In genomic region chr9:47532215-47532865, GRCm38 (mm10) we compare ENCODE assay signal across 8 mouse cellular contexts. TPM values are rescaled to one million over a fixed set of nuclear protein-coding genes. Genes with fewer than 3 reads are reported as not detected.
DNase-seq lines count a peak whose midpoint lies in the region; ATAC-seq and TF ChIP-seq lines count a peak whose summit lies in the region.

No protein-coding gene starts in this region.

- TF ChIP-seq CTCF in left cerebral cortex, adult 2 months (IDR thresholded peaks at IDR 0.05), result no peak
- no peak for TF ChIP-seq CTCF in cerebellum, adult 2 months (IDR thresholded peaks at IDR 0.05; ENCODE audit: borderline replicate concordance, insufficient read depth, low read depth, low read length)
- TF ChIP-seq CTCF in forebrain, postnatal 0 days (IDR thresholded peaks at IDR 0.05; ENCODE audit: low read depth), result no peak

- intact Hi-C loops in left cerebral cortex, adult 2 months (cut with DNase I), result loop anchor here (10.0 kb wide), 2 partner anchors 542 to 722 kb away; no protein-coding TSS in a partner anchor
- intact Hi-C loops in gastrocnemius, postnatal 36 days (cut with DNase I), result no loop called here

- no peak for DNase-seq in left cerebral cortex, adult 2 months (ENCODE audit: extremely low spot score in 1 of 2, low spot score in 2 of 2)
- no peak for DNase-seq in left cerebral cortex, adult 11 months (ENCODE audit: low spot score)
- DNase-seq in cerebellum, adult 2 months, result peak; percentile 44 to 49
- DNase-seq in forebrain, postnatal 0 days, result peak; percentile 76
- DNase-seq in gastrocnemius, postnatal 36 days, result no peak
- no peak for DNase-seq in thymus, postnatal 0 days (ENCODE audit: low spot score)

- H3K4me1 ChIP-seq in cerebellum, adult 2 months (ENCODE audit: control insufficient read depth, insufficient read depth, low read length), result peaks cover 5% of the 10 kb centered on the region; the same call in 1 of the 2 replicates
- H3K4me1 ChIP-seq in forebrain, postnatal 0 days (ENCODE audit: insufficient read depth), result peaks cover 12% of the 10 kb centered on the region
- peaks cover 30% of the 10 kb centered on the region for H3K4me1 ChIP-seq in limb, embryonic 13.5 days
- H3K4me1 ChIP-seq in neural tube, embryonic 14.5 days (ENCODE audit: control insufficient read depth, insufficient read depth, low read length), result peaks cover 16% of the 10 kb centered on the region

- H3K4me3 ChIP-seq in left cerebral cortex, adult 2 months, result peak overlapping the region; percentile 98
- peak overlapping the region; percentile 97 for H3K4me3 ChIP-seq in cerebellum, adult 2 months (replicated peaks; ENCODE audit: insufficient read depth, low read depth, low read length)
- H3K4me3 ChIP-seq in forebrain, postnatal 0 days (ENCODE audit: low read depth, low read length), result peak overlapping the region; percentile 93
- peak overlapping the region; percentile 73 for H3K4me3 ChIP-seq in limb, embryonic 13.5 days
- peak overlapping the region; percentile 98 for H3K4me3 ChIP-seq in neural tube, embryonic 14.5 days (ENCODE audit: low read depth, low read length)

- ATAC-seq in forebrain, postnatal 0 days, result no peak
- ATAC-seq in limb, embryonic 13.5 days (ENCODE audit: low FRiP score, low read depth), result no peak
- ATAC-seq in neural tube, embryonic 14.5 days (ENCODE audit: low read depth), result no peak

- no peaks in the 10 kb centered on the region for H3K27me3 ChIP-seq in cerebellum, adult 2 months (ENCODE audit: control insufficient read depth, insufficient read depth, low read length)
- H3K27me3 ChIP-seq in forebrain, postnatal 0 days (ENCODE audit: insufficient read depth, low read length), result no peaks in the 10 kb centered on the region
- peaks cover 27% of the 10 kb centered on the region for H3K27me3 ChIP-seq in limb, embryonic 13.5 days
- peaks cover 3% of the 10 kb centered on the region for H3K27me3 ChIP-seq in neural tube, embryonic 14.5 days (ENCODE audit: control insufficient read depth, insufficient read depth, low read length)

- no peak for TF ChIP-seq POLR2A in cerebellum, adult 2 months (IDR thresholded peaks at IDR 0.05; ENCODE audit: borderline replicate concordance, insufficient read depth, low read length)

- peak overlapping the region; percentile 96 for H3K27ac ChIP-seq in left cerebral cortex, adult 2 months
- H3K27ac ChIP-seq in cerebellum, adult 2 months (ENCODE audit: insufficient read depth, low read length), result no peak overlapping the region; the same call in 1 of the 2 replicates
- peak overlapping the region; percentile 92 for H3K27ac ChIP-seq in forebrain, postnatal 0 days (ENCODE audit: low read depth, low read length)
- no peak overlapping the region for H3K27ac ChIP-seq in limb, embryonic 13.5 days
- no peak overlapping the region; the same call in 1 of the 2 replicates for H3K27ac ChIP-seq in neural tube, embryonic 14.5 days (ENCODE audit: low read depth, low read length)

- WGBS in cerebellum, adult 2 months, result 8% methylated on average over 20 of the region's 20 CpGs
- 1% methylated on average over 20 of the region's 20 CpGs for WGBS in forebrain, postnatal 0 days
- WGBS in limb, embryonic 13.5 days, result 6% methylated on average over 20 of the region's 20 CpGs
- WGBS in neural tube, embryonic 14.5 days, result 3% methylated on average over 20 of the region's 20 CpGs

- 0 out of 2 replicates have a peak, but pooled peaks cover 2% of the 10 kb centered on the region for H3K36me3 ChIP-seq in forebrain, postnatal 0 days (ENCODE audit: insufficient read depth)
- H3K36me3 ChIP-seq in limb, embryonic 13.5 days, result no peaks in the 10 kb centered on the region
- H3K36me3 ChIP-seq in neural tube, embryonic 14.5 days (ENCODE audit: control insufficient read depth, insufficient read depth, low read length), result no peaks in the 10 kb centered on the region

- no peaks in the 10 kb centered on the region for H3K9me3 ChIP-seq in forebrain, postnatal 0 days (ENCODE audit: low read length)
- H3K9me3 ChIP-seq in limb, embryonic 13.5 days, result no peaks in the 10 kb centered on the region
- H3K9me3 ChIP-seq in neural tube, embryonic 14.5 days (ENCODE audit: control insufficient read depth, low read length), result no peaks in the 10 kb centered on the region

- peak overlapping the region; percentile 56 for H3K4me2 ChIP-seq in forebrain, postnatal 0 days (ENCODE audit: low read depth)
- H3K4me2 ChIP-seq in limb, embryonic 13.5 days (replicated peaks), result peak overlapping the region; percentile 96
- peak overlapping the region; percentile 75 for H3K4me2 ChIP-seq in neural tube, embryonic 14.5 days (ENCODE audit: low read depth, low read length)

- peak overlapping the region; percentile 91 for H3K9ac ChIP-seq in forebrain, postnatal 0 days
- H3K9ac ChIP-seq in limb, embryonic 13.5 days, result peak overlapping the region; percentile 48; the same call in 1 of the 2 replicates
- peak overlapping the region; percentile 88 for H3K9ac ChIP-seq in neural tube, embryonic 14.5 days (replicated peaks; ENCODE audit: low read depth, low read length)

RNA-seq across cellular contexts. Expression of gene Cadm1, which starts 2.4 kb away (rescaled TPM):
- total RNA-seq in left cerebral cortex, adult 2 months (2021), result 100 to 1,000 TPM; 230 to 269 TPM
- 55.9 and 66.7 TPM in 2 replicates for polyA plus RNA-seq in cerebellum, adult 2 months (2012; rRNA removed)
- total RNA-seq in forebrain, postnatal 0 days (2014; rRNA removed), result 223 and 289 TPM in 2 replicates
- polyA plus RNA-seq in forebrain, postnatal 0 days (2015; fragmentation: Nextera tagmentation; extraction: Ambion mirVana), result 272 and 381 TPM in 2 replicates
- polyA plus RNA-seq in limb, embryonic 13.5 days (2015; fragmentation: Nextera tagmentation; extraction: Ambion mirVana), result 41.0 and 44.2 TPM in 2 replicates
- 158 and 192 TPM in 2 replicates for polyA plus RNA-seq in neural tube, embryonic 14.5 days (2014; fragmentation: Nextera tagmentation; extraction: Ambion mirVana)
- total RNA-seq in gastrocnemius, postnatal 36 days (2021), result 1 to 10 TPM; 2.3 to 3.2 TPM
- 7.8 and 9.0 TPM in 2 replicates for polyA plus RNA-seq in thymus, postnatal 0 days (2015; fragmentation: Nextera tagmentation; extraction: Ambion mirVana)

Comparison
In these comparisons a context has a peak if more than half of its experiments do, and no peak if none do; other contexts are left out.
1. DNase-seq: peak in cerebellum, adult 2 months (2 of 2) and forebrain, postnatal 0 days (single experiment); none in left cerebral cortex, adult 2 months (0 of 2), left cerebral cortex, adult 11 months (single experiment), gastrocnemius, postnatal 36 days (0 of 2) and thymus, postnatal 0 days (single experiment).
2. H3K27ac ChIP-seq: peak in left cerebral cortex, adult 2 months (single experiment) and forebrain, postnatal 0 days (single experiment); none in cerebellum, adult 2 months (single experiment), limb, embryonic 13.5 days (single experiment) and neural tube, embryonic 14.5 days (single experiment).
3. Peak in every context shown above with its lines, with median percentiles within 50 percentile points of each other: H3K4me3 ChIP-seq, H3K4me2 ChIP-seq and H3K9ac ChIP-seq.